Mouse (Mus musculus): ENCODE data around the gene Ugt1a10. TPM values are rescaled to one million over a fixed set of nuclear protein-coding genes. Genes with fewer than 3 reads are reported as not detected.
"Not testable (repeated sequence)": the region's sequence is repeated elsewhere in the genome, so short reads cannot be mapped to it uniquely, and the experiment has no call there.

Ugt1a10 gene
- not detected for polyA plus RNA-seq (2017; shearing (Covaris generic))

DNA sequence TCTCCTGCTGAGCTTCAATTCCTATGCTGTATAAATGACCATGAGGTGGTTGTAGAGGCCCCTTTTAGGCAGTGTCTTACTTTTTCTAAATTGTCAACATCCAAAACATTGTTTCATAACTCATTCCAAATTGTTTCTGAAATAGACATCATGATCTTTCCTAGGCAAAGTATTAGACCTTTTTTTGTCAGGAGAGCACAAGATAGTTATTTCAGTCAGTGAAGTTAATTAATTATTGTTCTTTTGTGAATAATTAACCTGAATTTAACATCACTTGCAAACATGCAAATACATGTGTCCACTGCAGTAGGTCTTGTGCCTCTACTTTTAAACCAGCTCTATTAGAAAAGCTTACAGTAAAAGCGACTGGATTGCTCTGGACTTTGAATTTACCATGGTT is at the start of gene Ugt1a10:
Gene Ugt1a10, plus strand, starts transcription at position 301 of the 400 bp plus-strand sequence.
- no peak for ATAC-seq

DNA sequence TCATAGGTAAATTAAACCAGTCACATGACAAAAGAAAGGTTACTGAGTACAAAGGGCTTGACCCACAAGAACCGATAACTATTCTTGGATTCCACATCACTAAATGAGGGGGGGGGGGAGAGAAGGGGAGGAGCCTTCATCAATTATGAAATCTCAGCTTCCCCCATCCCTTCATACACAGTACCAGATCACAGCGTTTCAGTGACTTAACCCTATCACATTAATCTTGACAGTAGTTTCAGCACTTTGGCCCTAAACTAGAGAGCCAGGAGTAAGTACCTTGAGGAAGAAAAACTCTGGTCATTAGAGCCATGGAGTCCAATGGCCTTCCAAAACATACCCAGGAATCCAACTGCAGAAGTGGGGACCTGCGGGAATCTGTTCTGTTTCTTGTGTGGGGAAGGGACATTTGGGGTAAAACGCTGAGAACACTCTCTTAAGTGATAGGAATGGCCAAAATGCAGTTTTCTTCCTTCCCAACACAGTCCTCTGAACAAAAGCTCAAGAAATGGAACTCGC is 47.4 kb upstream of the Ugt1a10 start:
- ATAC-seq: peak; percentile 5

DNA sequence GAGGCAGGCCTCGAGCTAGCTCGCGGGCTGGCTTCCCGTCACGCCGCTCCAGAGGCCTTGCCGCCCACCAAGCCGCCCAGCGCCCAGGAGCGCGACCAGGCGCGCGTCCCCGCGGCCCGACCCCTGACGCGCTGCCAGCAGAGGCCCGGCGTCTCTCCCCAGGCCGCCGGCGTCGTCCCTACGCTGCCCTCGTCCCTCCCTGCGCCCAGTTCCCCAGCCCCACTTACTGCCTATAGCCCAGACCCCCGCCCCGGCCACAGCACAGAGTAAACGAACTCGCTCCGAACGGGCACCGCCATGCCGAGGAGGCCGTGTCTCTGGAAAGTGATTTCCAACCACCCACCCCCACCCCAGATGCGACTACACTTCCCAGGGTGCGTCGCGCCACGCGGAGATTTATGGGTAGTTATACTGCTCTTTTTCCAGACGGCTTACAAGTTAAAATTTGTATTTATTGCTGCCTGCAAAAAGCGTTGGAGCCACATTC is 46.9 kb upstream of the Ugt1a10 start, which contains the start of gene Usp40:
Gene Usp40, minus strand, starts transcription at position 341 of the 487 bp plus-strand sequence.
- ATAC-seq: peak; percentile 95

DNA sequence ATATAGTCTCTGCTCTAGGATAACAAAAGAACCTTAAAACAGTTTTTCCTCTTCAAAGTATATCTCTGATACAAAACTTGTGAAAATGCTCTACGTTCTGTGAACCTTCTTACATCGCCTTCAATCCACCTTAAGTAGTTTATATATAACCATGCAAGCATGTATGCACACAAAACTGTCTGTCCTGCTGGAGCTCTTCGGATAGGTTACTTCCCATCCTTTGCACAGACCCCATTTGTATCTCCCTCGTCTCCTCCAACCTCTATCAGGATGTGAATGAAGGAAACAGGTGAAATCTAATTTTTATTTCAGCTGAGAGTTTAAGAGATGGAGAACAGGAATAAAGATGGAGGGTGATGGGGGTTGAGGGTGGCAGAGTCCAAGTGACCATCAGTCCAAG is 46.5 kb upstream of the Ugt1a10 start:
- no peak for ATAC-seq

DNA sequence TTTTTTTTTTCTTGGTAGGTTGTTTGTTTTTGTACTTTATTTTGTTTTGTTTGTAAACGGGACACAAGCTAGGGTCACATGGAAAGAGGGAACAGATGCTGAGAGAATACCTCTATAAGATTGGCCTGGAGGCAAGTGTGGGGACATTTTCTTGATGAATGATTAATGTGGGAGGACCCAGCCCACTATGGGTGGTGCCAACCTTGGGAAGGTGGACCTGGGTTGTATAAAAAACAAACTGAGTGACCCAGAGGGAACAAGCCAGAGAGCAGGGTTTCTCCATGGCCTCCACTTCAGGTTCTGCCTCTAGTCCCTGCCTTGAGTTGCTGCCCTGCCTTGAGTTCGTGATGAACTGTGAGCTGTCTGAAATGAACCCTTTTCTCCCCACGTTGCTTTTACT is 45.7 kb upstream of the Ugt1a10 start:
- ATAC-seq: no peak

DNA sequence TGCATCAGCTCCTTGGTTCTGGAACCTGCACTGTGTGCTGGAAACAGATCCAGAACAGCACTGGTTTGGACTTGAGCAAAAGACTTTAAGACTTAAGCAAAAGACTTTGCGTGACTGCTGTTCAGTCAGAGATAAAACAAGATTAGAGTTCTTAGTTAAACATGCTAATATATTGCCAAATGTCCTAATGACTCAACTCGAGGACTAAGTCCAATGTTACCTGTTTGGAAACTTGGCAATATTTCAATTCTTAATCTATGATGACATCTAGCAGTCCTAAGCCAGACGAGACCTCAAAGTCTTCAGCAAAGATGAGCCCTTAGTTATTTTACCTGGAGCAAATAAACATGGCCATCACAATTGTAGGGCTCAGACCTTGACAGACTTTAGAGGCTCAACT is 41.5 kb upstream of the Ugt1a10 start:
- no peak for ATAC-seq

DNA sequence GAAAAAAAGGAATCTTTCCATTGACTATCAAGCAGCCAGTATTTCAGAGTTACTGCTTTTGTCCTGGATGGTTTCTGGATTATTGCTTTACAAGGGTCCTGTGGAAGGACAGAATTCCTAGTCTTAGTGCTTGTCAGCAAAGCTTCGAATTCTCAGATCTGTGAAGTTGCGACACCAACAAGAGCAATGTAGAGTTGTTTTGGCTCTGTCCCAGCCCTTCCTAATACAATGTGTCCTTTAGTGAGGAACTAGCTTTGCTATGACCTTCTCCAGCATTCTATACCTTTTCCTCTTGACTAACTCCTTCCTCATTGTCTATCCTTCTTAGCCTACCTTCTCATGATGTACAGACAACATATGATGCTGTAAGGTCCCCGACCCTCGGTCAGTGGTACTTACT is 41.0 kb upstream of the Ugt1a10 start:
- ATAC-seq: no peak

DNA sequence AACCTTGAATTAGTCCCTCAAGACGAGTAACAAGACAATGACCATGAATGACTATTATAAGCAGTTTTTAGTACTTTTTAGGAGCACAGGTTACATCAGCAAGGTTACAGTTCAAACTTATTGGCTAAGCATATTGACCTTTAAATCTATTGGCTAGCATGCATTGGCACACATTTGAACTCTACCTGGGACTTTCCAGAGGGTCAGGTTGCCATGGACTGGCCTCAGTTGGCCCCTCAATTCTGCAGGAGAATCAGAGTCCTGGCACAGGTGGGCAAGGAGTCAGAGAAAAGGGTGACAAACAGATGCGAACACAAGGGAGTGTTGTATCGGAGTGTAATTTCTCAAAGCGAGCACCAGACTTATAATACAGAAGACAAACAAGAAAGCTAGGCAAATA is 40.5 kb upstream of the Ugt1a10 start:
- ATAC-seq: no peak

DNA sequence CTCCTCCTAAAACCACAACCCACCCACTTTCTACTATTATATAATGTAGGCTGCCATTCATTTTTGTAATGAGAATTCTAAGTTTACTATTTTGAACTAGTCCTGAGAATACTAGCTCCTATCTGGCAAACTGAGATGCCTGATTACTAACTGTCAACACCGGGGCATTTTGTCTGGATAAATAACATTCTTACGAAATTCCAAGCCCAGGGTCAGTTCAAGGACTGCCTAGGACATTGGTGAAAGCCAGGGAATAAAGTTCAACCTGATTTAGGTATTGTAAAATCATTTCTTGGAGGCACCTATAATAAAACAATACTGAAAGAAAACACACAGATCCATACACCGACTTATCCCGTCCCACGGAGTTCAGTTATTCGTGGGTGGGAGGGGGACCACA is 39.8 kb upstream of the Ugt1a10 start:
- ATAC-seq: no peak

DNA sequence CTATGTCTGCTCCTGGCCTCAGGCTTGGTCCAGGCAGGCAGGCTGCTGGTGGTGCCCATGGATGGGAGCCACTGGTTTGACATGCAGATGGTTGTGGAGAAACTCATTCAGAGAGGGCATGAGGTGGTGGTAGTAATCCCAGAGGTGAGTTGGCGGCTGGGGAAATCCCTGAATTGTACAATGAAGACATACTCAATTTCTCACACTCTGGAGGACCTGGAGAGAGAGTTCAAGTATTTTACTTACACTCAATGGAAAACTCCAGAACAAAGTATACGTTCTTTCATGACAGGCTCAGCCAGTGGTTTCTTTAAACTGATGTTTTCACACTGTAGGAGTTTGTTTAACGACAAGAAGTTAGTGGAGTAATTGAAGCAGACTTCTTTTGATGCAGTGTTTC is 29.9 kb upstream of the Ugt1a10 start:
- not testable (repeated sequence) for ATAC-seq

DNA sequence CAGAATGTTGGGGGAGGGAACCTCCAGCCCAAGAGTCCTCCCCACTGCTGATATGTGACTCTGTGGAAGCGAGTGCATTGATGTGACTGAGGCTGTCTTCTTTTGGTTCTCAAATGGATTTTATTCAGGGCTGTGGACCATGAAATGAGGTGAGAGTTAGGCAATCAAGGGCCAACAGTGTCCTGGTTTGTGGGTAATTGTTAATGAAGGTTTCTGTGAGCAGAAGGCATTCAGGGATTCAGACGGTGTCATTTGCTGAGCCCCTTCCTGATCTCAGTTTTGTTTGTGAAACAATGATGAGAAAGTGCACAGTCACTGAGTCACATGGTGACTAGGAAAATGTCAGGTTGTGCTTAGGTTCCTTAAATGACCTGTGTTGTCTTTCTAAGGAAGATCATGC is 12.1 kb upstream of the Ugt1a10 start:
- ATAC-seq: not testable (repeated sequence)

DNA sequence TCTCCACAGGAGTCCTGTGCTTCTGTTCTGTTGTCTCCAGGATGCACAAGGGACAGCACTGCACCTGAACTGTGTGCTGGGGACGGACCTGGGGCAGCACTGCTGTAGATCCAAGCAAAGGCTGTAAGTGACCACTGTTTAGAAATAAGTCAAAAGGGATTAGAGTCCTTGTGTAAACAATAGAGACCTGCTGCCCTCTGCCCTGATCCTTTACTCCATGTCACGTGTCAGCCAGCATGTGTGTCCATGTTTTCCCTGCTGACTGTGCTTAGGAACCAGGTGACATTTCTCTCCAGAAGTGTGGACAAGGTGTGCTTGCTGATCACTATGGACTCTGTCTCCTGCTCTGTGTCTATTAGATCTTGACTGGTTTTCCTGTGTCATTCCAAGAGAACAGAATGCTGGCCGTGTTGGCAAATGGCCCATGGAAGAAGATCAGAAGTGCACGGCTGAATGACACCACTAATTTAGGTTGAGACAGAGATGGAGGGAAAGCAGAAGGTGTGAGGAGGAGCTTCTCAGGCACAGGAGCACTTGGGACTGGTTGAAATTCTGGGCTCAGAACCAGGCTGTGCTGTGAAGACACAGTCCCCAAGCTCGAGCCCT is 10.3 kb upstream of the Ugt1a10 start:
- ATAC-seq: not testable (repeated sequence)

DNA sequence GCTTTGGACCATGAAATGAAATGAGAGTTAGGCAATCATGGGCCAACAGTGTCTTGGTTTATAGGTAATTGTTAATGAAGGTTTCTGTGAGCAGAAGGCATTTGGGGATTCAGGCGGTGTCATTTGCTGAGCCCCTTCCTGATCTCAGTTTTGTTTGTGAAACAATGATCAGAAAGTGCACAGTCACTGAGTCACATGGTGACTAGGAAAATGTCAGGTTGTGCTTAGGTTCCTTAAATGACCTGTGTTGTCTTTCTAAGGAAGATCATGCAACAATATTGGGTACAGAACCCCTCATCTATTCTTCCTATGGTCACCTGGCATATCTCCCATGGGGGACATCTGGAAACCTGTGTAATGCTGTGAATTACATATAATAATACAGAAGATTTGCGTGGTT is 7.8 kb upstream of the Ugt1a10 start:
- ATAC-seq: not testable (repeated sequence)

DNA sequence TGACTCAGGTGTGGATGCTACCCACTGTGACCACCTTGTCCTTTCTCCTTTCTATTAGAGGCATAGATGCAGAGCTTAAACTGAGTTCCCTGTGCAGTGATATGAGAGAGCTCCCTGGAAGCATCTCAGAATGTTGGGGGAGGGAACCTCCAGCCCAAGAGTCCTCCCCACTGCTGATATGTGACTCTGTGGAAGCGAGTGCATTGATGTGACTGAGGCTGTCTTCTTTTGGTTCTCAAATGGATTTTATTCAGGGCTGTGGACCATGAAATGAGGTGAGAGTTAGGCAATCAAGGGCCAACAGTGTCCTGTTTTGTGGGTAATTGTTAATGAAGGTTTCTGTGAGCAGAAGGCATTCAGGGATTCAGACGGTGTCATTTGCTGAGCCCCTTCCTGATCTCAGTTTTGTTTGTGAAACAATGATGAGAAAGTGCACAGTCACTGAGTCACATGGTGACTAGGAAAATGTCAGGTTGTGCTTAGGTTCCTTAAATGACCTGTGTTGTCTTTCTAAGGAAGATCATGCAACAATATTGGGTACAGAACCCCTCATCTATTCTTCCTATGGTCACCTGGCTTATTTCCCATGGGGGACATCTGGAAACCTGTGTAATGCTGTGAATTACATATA is 11.4 kb downstream of the Ugt1a10 start:
- ATAC-seq: not testable (repeated sequence)

DNA sequence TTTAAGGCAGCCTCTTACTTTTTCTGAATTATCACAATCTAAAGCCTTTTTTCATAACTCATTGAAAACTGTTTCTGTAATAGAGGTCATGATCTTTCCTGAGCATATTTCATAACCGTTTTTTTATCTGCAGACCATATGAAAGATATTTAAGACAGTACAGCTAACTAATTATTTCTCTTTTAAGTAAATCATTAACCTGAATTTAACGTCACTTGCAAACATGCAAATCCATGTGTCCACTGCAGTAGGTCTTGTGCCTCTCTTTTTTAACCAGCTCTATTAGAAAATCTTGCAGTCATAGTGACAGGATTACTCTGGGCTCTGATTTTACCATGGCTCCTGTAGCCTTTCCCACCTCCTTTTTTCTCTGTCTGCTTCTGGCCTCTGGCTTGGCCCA is 15.3 kb downstream of the Ugt1a10 start, which contains the start of gene Ugt1a9:
Gene Ugt1a9, plus strand, starts transcription at position 306 of the 400 bp plus-strand sequence.
- no peak for ATAC-seq

DNA sequence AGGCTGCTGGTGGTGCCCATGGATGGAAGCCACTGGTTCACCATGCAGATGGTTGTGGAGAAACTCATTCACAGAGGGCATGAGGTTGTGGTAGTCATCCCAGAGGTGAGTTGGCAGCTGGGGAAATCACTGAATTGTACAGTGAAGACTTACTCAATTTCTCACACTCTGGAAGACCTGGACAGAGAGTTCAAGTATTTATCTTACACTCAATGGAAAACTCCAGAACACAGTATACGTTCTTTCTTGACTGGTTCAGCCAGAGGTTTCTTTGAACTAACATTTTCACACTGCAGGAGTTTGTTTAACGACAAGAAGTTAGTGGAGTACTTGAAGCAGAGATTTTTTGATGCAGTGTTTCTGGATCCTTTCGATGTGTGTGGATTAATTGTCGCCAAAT is 15.7 kb downstream of the Ugt1a10 start:
- no peak for ATAC-seq

DNA sequence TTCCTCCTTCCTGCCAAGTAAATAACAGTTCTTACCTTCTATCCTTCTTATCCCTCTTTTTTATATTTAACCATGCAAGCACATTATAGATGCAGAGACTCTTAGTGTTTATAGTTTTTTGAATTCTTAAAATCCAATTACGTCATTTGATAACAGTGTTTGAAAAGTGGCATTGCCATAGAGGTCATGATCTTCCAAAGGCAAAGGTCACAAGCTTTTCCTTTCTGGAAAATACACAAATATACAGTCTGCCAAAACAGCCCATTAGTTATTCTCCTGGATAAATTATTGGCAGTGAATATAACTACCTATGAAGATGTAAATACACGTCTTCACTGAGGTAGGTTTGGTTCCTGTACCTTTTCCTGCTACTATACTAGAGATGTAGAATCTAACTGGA is 19.3 kb downstream of the Ugt1a10 start:
- no peak for ATAC-seq

DNA sequence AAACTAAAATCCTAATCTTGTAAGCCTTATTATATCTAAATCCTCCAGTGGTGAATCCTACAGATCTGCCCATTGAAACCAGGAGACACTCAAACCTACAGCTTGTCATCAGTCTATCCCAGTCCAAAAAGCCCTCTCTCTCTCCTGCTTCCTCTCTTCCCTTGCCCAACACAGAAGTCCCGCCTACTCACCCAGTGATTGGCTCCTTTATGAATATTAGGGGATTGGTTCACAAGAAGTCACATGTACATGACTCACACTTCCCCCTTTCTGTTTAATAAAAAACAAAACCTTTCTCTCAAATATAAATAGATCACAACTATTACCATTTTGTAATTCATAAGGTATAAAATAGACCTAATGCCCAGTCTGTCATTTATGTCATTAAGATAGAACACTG is 21.9 kb downstream of the Ugt1a10 start:
- no peak for ATAC-seq

DNA sequence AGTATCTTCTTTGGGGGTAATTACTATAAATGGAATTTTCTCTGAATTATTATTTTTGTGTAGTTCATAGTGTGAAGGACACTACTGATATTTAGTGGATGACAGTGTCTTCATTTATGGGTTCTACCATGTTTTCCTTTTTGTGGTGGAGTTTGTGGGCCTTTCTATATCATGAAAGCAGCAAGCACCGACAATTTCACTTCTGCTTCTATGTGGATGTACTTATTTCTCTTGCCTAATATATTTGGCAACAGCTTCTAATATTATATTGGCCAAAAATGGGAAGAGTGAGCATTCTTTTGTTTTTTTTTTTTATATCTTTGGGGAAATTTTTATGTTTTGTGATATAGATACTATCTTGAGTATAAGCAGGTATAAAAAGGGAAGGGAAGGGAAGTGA is 26.5 kb downstream of the Ugt1a10 start:
- no peak for ATAC-seq

DNA sequence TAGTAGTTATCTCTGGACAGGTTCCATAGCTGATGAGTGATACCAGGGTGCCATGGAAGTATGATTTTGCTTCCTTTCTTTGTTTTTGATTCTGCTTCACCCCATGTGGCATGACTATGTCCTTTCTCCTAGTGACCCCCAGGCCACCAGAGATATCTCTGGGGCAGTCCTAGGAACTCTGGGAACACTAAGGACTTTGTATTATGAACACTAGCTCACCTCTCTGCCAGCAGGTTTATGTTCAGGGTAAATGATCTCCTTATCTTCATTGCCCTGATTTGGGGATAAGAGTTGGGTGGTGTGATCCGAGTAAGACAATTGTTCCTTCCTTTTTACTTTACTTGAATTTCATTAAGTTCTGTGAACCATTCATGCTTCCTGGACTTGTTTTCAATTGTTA is 30.9 kb downstream of the Ugt1a10 start:
- ATAC-seq: no peak

DNA sequence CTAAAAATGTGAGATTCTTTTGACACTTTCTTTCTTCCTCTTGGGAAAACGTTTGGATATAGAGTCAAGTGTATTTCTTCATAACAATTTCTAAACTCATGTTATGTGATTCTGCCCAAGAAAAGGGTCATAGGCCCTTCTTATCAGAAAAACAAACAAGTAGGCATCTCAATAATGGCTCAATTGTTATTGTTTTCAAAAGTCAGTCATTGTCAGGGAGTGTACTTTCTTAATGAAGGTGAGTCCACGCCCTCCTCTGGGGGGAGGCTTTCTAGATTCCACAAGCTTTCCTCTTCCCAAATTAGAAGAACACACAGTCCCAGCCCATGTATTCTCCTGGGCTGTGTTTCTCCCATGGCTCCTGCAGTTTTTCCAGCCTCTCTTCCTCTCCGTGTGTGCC is 32.3 kb downstream of the Ugt1a10 start, which contains the start of gene Ugt1a8:
Gene Ugt1a8, plus strand, starts transcription at position 301 of the 400 bp plus-strand sequence.
- ATAC-seq: no peak

DNA sequence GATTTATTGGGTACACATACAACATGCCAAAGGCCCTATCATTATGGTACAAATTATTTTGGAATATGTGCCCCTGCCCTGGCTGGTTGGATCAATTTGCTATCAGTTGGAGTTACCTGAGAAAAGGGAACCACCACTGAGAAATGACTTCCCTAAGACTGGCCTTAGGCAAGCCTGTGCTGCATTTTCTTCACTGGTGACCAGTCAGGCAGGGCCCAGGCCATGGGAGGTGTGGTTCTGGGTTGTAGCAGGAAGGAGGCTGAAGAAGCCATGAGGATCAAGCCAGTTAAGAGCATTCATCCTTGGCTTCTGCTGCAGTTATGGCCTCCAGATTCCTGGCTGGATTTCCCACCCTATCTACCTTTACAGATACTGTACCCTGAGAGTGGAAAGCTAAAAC is 37.2 kb downstream of the Ugt1a10 start:
- ATAC-seq: no peak

DNA sequence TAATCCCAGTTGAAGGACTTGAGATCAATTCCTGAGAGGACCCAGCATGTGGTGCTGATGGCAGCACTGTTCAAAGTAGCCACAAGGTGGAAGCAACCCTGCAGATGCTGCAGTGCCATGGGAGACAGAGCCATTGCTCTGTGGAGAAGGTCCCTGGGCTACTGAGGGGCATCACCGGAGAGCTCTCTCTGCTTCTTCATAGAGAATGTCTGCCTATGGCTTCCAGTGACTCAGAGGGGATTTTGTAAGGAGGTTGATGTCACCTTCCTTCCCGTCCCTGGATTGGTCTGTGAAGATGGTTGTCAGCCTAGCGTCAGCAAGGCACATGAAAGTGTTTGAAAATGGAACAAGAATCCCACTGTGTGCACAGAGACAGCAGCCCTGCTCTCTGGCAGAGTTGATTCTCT is 39.1 kb downstream of the Ugt1a10 start:
- ATAC-seq: peak; percentile 23

DNA sequence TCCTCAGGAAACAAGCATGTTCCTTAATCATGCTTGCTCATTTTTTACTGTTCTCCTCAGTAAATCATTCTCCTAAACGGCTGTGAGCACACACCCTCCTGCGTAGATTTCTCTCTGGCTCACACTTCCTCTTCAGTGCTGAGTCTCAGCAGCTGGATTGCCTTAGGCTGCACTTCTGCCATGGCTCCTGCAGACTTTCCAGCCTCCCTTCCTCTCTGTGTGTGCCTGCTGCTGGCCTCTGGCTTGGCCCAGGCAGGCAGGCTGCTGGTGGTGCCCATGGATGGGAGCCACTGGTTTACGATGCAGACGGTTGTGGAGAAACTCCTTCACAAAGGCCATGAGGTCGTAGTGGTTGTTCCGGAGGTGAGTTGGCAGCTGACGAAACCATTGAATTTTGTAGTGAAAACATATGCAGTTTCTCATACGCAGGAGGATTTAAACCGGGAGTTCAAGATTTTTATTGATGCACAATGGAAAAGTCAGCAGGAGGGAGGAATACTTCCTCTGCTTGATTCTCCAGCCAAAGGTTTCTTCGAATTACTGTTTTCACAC is 39.8 kb downstream of the Ugt1a10 start, which contains the start of gene Ugt1a7c:
Gene Ugt1a7c, plus strand, starts transcription at position 122 of the 552 bp plus-strand sequence.
- ATAC-seq: no peak
